Mouse (Mus musculus): ENCODE measurements at regions not wholly inside any gene's neighbourhood (a gene's known extent, or its start where the extent isn't known, plus 50 kb on each side); places are given as distances from the start of the nearest gene placed in this dataset.

GRCm38 (mm10) chrX:162271189-162271588 is 111.7 kb upstream of the Nhs start:
- Histone ChIP-seq H3K36me3 (ENCODE audit: insufficient read depth, low read length) (no peaks in the 10 kb centered on the region), H3K9me3 (ENCODE audit: low read length) (no peaks in the 10 kb centered on the region), H3K4me3 (ENCODE audit: low read length) (no peak overlapping the region), H3K4me2 (ENCODE audit: low read depth, low read length) (no peak overlapping the region), H3K4me1 (ENCODE audit: insufficient read depth, low read length) (no peaks in the 10 kb centered on the region), H3K27me3 (ENCODE audit: insufficient read depth, low read length) (no peaks in the 10 kb centered on the region), H3K9ac (replicated peaks; ENCODE audit: low read length) (no peak overlapping the region), H3K27ac (no peak overlapping the region)
- TF ChIP-seq CTCF (IDR thresholded peaks at IDR 0.05; ENCODE audit: low read depth) = no peak
- WGBS = 83% methylated on average over 2 of the region's 2 CpGs
- no peak for DNase-seq (ENCODE audit: low spot score)
- ATAC-seq = no peak

- DNase-seq (ENCODE audit: low spot score) (no peak), ATAC-seq (no peak)
- H3K9me3 ChIP-seq (ENCODE audit: low read length) = no peaks in the 10 kb centered on the region
- H3K27me3 ChIP-seq (ENCODE audit: insufficient read depth, low read length) = no peaks in the 10 kb centered on the region
- H3K4me3 ChIP-seq (ENCODE audit: low read length) = no peak overlapping the region
- H3K9ac ChIP-seq (replicated peaks; ENCODE audit: low read length) = no peak overlapping the region
- TF ChIP-seq CTCF (IDR thresholded peaks at IDR 0.05; ENCODE audit: low read depth) = no peak
- no peak overlapping the region for H3K27ac ChIP-seq
- H3K4me2 ChIP-seq (ENCODE audit: low read depth, low read length) = no peak overlapping the region
- no peaks in the 10 kb centered on the region for H3K4me1 ChIP-seq (ENCODE audit: insufficient read depth, low read length)
- H3K36me3 ChIP-seq (ENCODE audit: insufficient read depth, low read length) = no peaks in the 10 kb centered on the region
- WGBS = 83% methylated on average over 1 of the region's 1 CpGs
Observed at GRCm38 (mm10) chrX:162268918-162269317, 109.4 kb upstream of the Nhs start.

- DNase-seq (ENCODE audit: low spot score) = no peak
- TF ChIP-seq CTCF (IDR thresholded peaks at IDR 0.05; ENCODE audit: low read depth) = no peak
- no peaks in the 10 kb centered on the region for H3K4me1 ChIP-seq (ENCODE audit: insufficient read depth, low read length)
- 82% methylated on average over 5 of the region's 5 CpGs for WGBS
- H3K36me3 ChIP-seq (ENCODE audit: insufficient read depth, low read length) = no peaks in the 10 kb centered on the region
- no peaks in the 10 kb centered on the region for H3K9me3 ChIP-seq (ENCODE audit: low read length)
- H3K4me3 ChIP-seq (ENCODE audit: low read length) = no peak overlapping the region
- H3K9ac ChIP-seq (replicated peaks; ENCODE audit: low read length) = no peak overlapping the region
- no peak overlapping the region for H3K4me2 ChIP-seq (ENCODE audit: low read depth, low read length)
- no peak for ATAC-seq
- H3K27ac ChIP-seq = no peak overlapping the region
- H3K27me3 ChIP-seq (ENCODE audit: insufficient read depth, low read length) = no peaks in the 10 kb centered on the region
Observed at GRCm38 (mm10) chrX:162268112-162268511, 108.6 kb upstream of the Nhs start.

GRCm38 (mm10) chrX:162267679-162268078 is 108.1 kb upstream of the Nhs start:
- Histone ChIP-seq H3K4me1 (ENCODE audit: insufficient read depth, low read length) (no peaks in the 10 kb centered on the region), H3K27ac (no peak overlapping the region), H3K27me3 (ENCODE audit: insufficient read depth, low read length) (no peaks in the 10 kb centered on the region), H3K4me2 (ENCODE audit: low read depth, low read length) (no peak overlapping the region), H3K4me3 (ENCODE audit: low read length) (no peak overlapping the region), H3K36me3 (ENCODE audit: insufficient read depth, low read length) (no peaks in the 10 kb centered on the region), H3K9ac (replicated peaks; ENCODE audit: low read length) (no peak overlapping the region), H3K9me3 (ENCODE audit: low read length) (no peaks in the 10 kb centered on the region)
- peak; percentile 53 for DNase-seq (ENCODE audit: low spot score)
- 44% methylated on average over 1 of the region's 1 CpGs for WGBS
- no peak for ATAC-seq
- no peak for TF ChIP-seq CTCF (IDR thresholded peaks at IDR 0.05; ENCODE audit: low read depth)

- H3K4me3 ChIP-seq (ENCODE audit: low read length) = no peak overlapping the region
- DNase-seq (ENCODE audit: low spot score) = peak; percentile 11
- no peaks in the 10 kb centered on the region for H3K4me1 ChIP-seq (ENCODE audit: insufficient read depth, low read length)
- H3K36me3 ChIP-seq (ENCODE audit: insufficient read depth, low read length) = no peaks in the 10 kb centered on the region
- TF ChIP-seq CTCF (IDR thresholded peaks at IDR 0.05; ENCODE audit: low read depth) = no peak
- no peaks in the 10 kb centered on the region for H3K27me3 ChIP-seq (ENCODE audit: insufficient read depth, low read length)
- no peaks in the 10 kb centered on the region for H3K9me3 ChIP-seq (ENCODE audit: low read length)
- no peak overlapping the region for H3K9ac ChIP-seq (replicated peaks; ENCODE audit: low read length)
- H3K4me2 ChIP-seq (ENCODE audit: low read depth, low read length) = no peak overlapping the region
- WGBS = 43% methylated on average over 1 of the region's 1 CpGs
- no peak overlapping the region for H3K27ac ChIP-seq
- ATAC-seq = peak; percentile 45; the same call in 1 of the 2 replicates
Observed at GRCm38 (mm10) chrX:162266769-162267168, 107.2 kb upstream of the Nhs start.

- no peak overlapping the region for H3K27ac ChIP-seq
- no peak overlapping the region for H3K4me2 ChIP-seq (ENCODE audit: low read depth, low read length)
- no peaks in the 10 kb centered on the region for H3K27me3 ChIP-seq (ENCODE audit: insufficient read depth, low read length)
- H3K4me1 ChIP-seq (ENCODE audit: insufficient read depth, low read length) = no peaks in the 10 kb centered on the region
- DNase-seq (ENCODE audit: low spot score) (peak; percentile 2), ATAC-seq (no peak)
- WGBS = 60% methylated on average over 3 of the region's 3 CpGs
- no peaks in the 10 kb centered on the region for H3K9me3 ChIP-seq (ENCODE audit: low read length)
- H3K4me3 ChIP-seq (ENCODE audit: low read length) = no peak overlapping the region
- H3K36me3 ChIP-seq (ENCODE audit: insufficient read depth, low read length) = no peaks in the 10 kb centered on the region
- no peak overlapping the region for H3K9ac ChIP-seq (replicated peaks; ENCODE audit: low read length)
- TF ChIP-seq CTCF (IDR thresholded peaks at IDR 0.05; ENCODE audit: low read depth) = no peak
Observed at GRCm38 (mm10) chrX:162257398-162257797, 97.9 kb upstream of the Nhs start.

- ATAC-seq (no peak), DNase-seq (ENCODE audit: low spot score) (no peak)
- no peaks in the 10 kb centered on the region for H3K9me3 ChIP-seq (ENCODE audit: low read length)
- H3K9ac ChIP-seq (replicated peaks; ENCODE audit: low read length) = no peak overlapping the region
- H3K4me2 ChIP-seq (ENCODE audit: low read depth, low read length) = no peak overlapping the region
- H3K27me3 ChIP-seq (ENCODE audit: insufficient read depth, low read length) = no peaks in the 10 kb centered on the region
- H3K27ac ChIP-seq = no peak overlapping the region
- no peak overlapping the region for H3K4me3 ChIP-seq (ENCODE audit: low read length)
- H3K36me3 ChIP-seq (ENCODE audit: insufficient read depth, low read length) = no peaks in the 10 kb centered on the region
- no peak for TF ChIP-seq CTCF (IDR thresholded peaks at IDR 0.05; ENCODE audit: low read depth)
- no peaks in the 10 kb centered on the region for H3K4me1 ChIP-seq (ENCODE audit: insufficient read depth, low read length)
Observed at GRCm38 (mm10) chrX:162255873-162256272, 96.3 kb upstream of the Nhs start.
